Mouse (Mus musculus): Measurements from ENCODE around the gene Kxd1. TPM values are rescaled to one million over a fixed set of nuclear protein-coding genes. Genes with fewer than 3 reads are reported as not detected.

The Kxd1 gene
- total and polyA plus RNA-seq, 2 experiments from 2014 or later = 48.7 to 53.8 TPM

- no peaks in the 10 kb centered on the region for H3K27me3 ChIP-seq (ENCODE audit: insufficient read depth, low read length)
- no peaks in the 10 kb centered on the region for H3K4me1 ChIP-seq (ENCODE audit: insufficient read depth, low read length)
- no peaks in the 10 kb centered on the region for H3K9me3 ChIP-seq (ENCODE audit: low read length)
- no peak for ATAC-seq
- H3K27ac ChIP-seq = no peak overlapping the region
- no peak for TF ChIP-seq CTCF (IDR thresholded peaks at IDR 0.05; ENCODE audit: low read depth)
- H3K4me2 ChIP-seq (ENCODE audit: low read depth, low read length) = no peak overlapping the region
- no peak overlapping the region for H3K4me3 ChIP-seq (ENCODE audit: low read length)
- no peak for DNase-seq (ENCODE audit: low spot score)
- WGBS = 89% methylated on average over 12 of the region's 12 CpGs
- H3K9ac ChIP-seq (replicated peaks; ENCODE audit: low read length) = no peak overlapping the region
- H3K36me3 ChIP-seq (ENCODE audit: insufficient read depth, low read length) = peaks cover 39% of the 10 kb centered on the region
Measured at GRCm38 (mm10) chr8:70534281-70534680, 6.5 kb upstream of the Kxd1 start.

- DNase-seq (ENCODE audit: low spot score) = peak; percentile 25
- WGBS = 93% methylated on average over 2 of the region's 2 CpGs
- peak; percentile 24 for TF ChIP-seq CTCF (IDR thresholded peaks at IDR 0.05; ENCODE audit: low read depth)
- H3K4me2 ChIP-seq (ENCODE audit: low read depth, low read length) = no peak overlapping the region
- no peak for ATAC-seq
- no peak overlapping the region for H3K9ac ChIP-seq (replicated peaks; ENCODE audit: low read length)
- peaks cover 34% of the 10 kb centered on the region for H3K36me3 ChIP-seq (ENCODE audit: insufficient read depth, low read length)
- H3K9me3 ChIP-seq (ENCODE audit: low read length) = no peaks in the 10 kb centered on the region
- H3K27me3 ChIP-seq (ENCODE audit: insufficient read depth, low read length) = no peaks in the 10 kb centered on the region
- H3K27ac ChIP-seq = no peak overlapping the region
- peaks cover 4% of the 10 kb centered on the region; the same call in 1 of the 2 replicates for H3K4me1 ChIP-seq (ENCODE audit: insufficient read depth, low read length)
- H3K4me3 ChIP-seq (ENCODE audit: low read length) = no peak overlapping the region
Measured at GRCm38 (mm10) chr8:70530314-70530713, 2.6 kb upstream of the Kxd1 start.

- Histone ChIP-seq H3K4me1 (ENCODE audit: insufficient read depth, low read length) (peaks cover 4% of the 10 kb centered on the region; the same call in 1 of the 2 replicates), H3K9ac (replicated peaks; ENCODE audit: low read length) (no peak overlapping the region), H3K27me3 (ENCODE audit: insufficient read depth, low read length) (no peaks in the 10 kb centered on the region), H3K9me3 (ENCODE audit: low read length) (no peaks in the 10 kb centered on the region), H3K4me2 (ENCODE audit: low read depth, low read length) (no peak overlapping the region), H3K4me3 (ENCODE audit: low read length) (no peak overlapping the region), H3K36me3 (ENCODE audit: insufficient read depth, low read length) (peaks cover 28% of the 10 kb centered on the region), H3K27ac (no peak overlapping the region)
- TF ChIP-seq CTCF (IDR thresholded peaks at IDR 0.05; ENCODE audit: low read depth) = no peak
- DNase-seq (ENCODE audit: low spot score) (no peak), ATAC-seq (no peak)
- WGBS = 89% methylated on average over 3 of the region's 3 CpGs
Measured at GRCm38 (mm10) chr8:70529741-70530161, 2.0 kb upstream of the Kxd1 start.

- Histone ChIP-seq H3K27ac (no peak overlapping the region), H3K9ac (replicated peaks; ENCODE audit: low read length) (0 out of 2 replicates have a peak overlapping the region, but pooled peaks have one; percentile 13), H3K36me3 (ENCODE audit: insufficient read depth, low read length) (peaks cover 24% of the 10 kb centered on the region), H3K9me3 (ENCODE audit: low read length) (no peaks in the 10 kb centered on the region), H3K4me2 (ENCODE audit: low read depth, low read length) (no peak overlapping the region), H3K4me3 (ENCODE audit: low read length) (no peak overlapping the region), H3K27me3 (ENCODE audit: insufficient read depth, low read length) (no peaks in the 10 kb centered on the region), H3K4me1 (ENCODE audit: insufficient read depth, low read length) (peaks cover 4% of the 10 kb centered on the region; the same call in 1 of the 2 replicates)
- DNase-seq (ENCODE audit: low spot score) (no peak), ATAC-seq (no peak)
- no peak for TF ChIP-seq CTCF (IDR thresholded peaks at IDR 0.05; ENCODE audit: low read depth)
- WGBS = 86% methylated on average over 5 of the region's 5 CpGs
Measured at GRCm38 (mm10) chr8:70529299-70529698, 1.5 kb upstream of the Kxd1 start.

GRCm38 (mm10) chr8:70528182-70528797 is 534 bp upstream of the Kxd1 start:
- H3K4me2 ChIP-seq (ENCODE audit: low read depth, low read length) = peak overlapping the region; percentile 64
- H3K36me3 ChIP-seq (ENCODE audit: insufficient read depth, low read length) = peaks cover 18% of the 10 kb centered on the region
- H3K27ac ChIP-seq = peak overlapping the region; percentile 93
- 31% methylated on average over 13 of the region's 13 CpGs for WGBS
- peak overlapping the region; percentile 98 for H3K9ac ChIP-seq (replicated peaks; ENCODE audit: low read length)
- ATAC-seq = no peak
- TF ChIP-seq CTCF (IDR thresholded peaks at IDR 0.05; ENCODE audit: low read depth) = no peak
- H3K4me3 ChIP-seq (ENCODE audit: low read length) = peak overlapping the region; percentile 89
- H3K4me1 ChIP-seq (ENCODE audit: insufficient read depth, low read length) = peaks cover 7% of the 10 kb centered on the region; the same call in 1 of the 2 replicates
- H3K9me3 ChIP-seq (ENCODE audit: low read length) = no peaks in the 10 kb centered on the region
- no peak for DNase-seq (ENCODE audit: low spot score)
- H3K27me3 ChIP-seq (ENCODE audit: insufficient read depth, low read length) = no peaks in the 10 kb centered on the region

- no peak for TF ChIP-seq CTCF (IDR thresholded peaks at IDR 0.05; ENCODE audit: low read depth)
- Histone ChIP-seq H3K27ac (peak overlapping the region; percentile 93), H3K4me3 (ENCODE audit: low read length) (peak overlapping the region; percentile 89), H3K36me3 (ENCODE audit: insufficient read depth, low read length) (peaks cover 12% of the 10 kb centered on the region), H3K9ac (replicated peaks; ENCODE audit: low read length) (peak overlapping the region; percentile 98), H3K4me1 (ENCODE audit: insufficient read depth, low read length) (peaks cover 12% of the 10 kb centered on the region; the same call in 1 of the 2 replicates), H3K4me2 (ENCODE audit: low read depth, low read length) (peak overlapping the region; percentile 64), H3K27me3 (ENCODE audit: insufficient read depth, low read length) (no peaks in the 10 kb centered on the region), H3K9me3 (ENCODE audit: low read length) (no peaks in the 10 kb centered on the region)
- WGBS = under 1% methylated on average over 8 of the region's 8 CpGs
- ATAC-seq (no peak), DNase-seq (ENCODE audit: low spot score) (no peak)
Measured at GRCm38 (mm10) chr8:70527111-70527511, 645 bp downstream of the Kxd1 start.
